12 mouse cellular contexts compared by ENCODE assay signal in the genomic region with DNA sequence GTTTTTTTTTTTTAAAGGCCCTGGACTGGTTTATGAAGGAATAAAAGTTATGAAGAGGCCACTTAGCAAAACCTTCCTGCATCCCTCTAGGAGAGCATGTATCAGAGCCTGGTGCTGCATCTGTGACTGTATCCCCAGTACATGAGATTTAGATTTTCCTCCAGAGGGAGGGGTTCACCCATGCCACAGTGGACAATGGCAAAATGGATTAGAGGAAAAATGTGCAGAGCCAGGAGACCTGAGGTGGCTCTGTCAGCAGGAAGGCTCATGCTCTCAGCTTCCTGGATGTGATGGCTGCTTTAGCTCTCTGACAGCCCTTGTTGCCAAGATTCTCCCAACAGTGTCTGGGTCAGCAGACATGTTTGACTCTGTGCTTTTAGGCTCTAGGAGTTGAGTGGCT.
DNase-seq lines count a peak whose midpoint lies in the region; ATAC-seq and TF ChIP-seq lines count a peak whose summit lies in the region.
"Had no signal": no experiment of that assay in that cellular context is flagged by ENCODE, and none has a peak within 500 bp of the region (broad histone marks: within the 10 kb centered on the region; RNA-seq: fewer than 3 reads in every experiment).

No protein-coding gene starts in this region.

- H3K36me3 ChIP-seq in heart, embryonic 13.5 days: no peaks in the 10 kb centered on the region
- H3K36me3 ChIP-seq in heart, adult 2 months (ENCODE audit: control insufficient read depth, insufficient read depth, low read length): no peaks in the 10 kb centered on the region
- no peaks in the 10 kb centered on the region for H3K36me3 ChIP-seq in embryonic facial prominence, embryonic 13.5 days
- no peaks in the 10 kb centered on the region for H3K36me3 ChIP-seq in hindbrain, embryonic 13.5 days
- H3K36me3 ChIP-seq in neural tube, embryonic 14.5 days (ENCODE audit: control insufficient read depth, insufficient read depth, low read length): no peaks in the 10 kb centered on the region
- H3K36me3 ChIP-seq: intestine, embryonic 15.5 days had no signal

- no peaks in the 10 kb centered on the region for H3K79me2 ChIP-seq in heart, adult 2 months (replicated peaks; ENCODE audit: control insufficient read depth, insufficient read depth, low read length)

- intact Hi-C loops in heart, adult 2 months (cut with DNase I): no loop called here

- H3K27ac ChIP-seq in heart, embryonic 13.5 days (replicated peaks): peak overlapping the region; percentile 63; the same call in 1 of the 2 replicates
- no peak overlapping the region for H3K27ac ChIP-seq in heart, adult 2 months
- H3K27ac ChIP-seq in embryonic facial prominence, embryonic 13.5 days: no peak overlapping the region
- H3K27ac ChIP-seq in hindbrain, embryonic 13.5 days: peak overlapping the region; percentile 89
- peak overlapping the region; percentile 73; the same call in 1 of the 2 replicates for H3K27ac ChIP-seq in neural tube, embryonic 14.5 days (ENCODE audit: low read depth, low read length)
- H3K27ac ChIP-seq: intestine, embryonic 15.5 days; stomach, postnatal 0 days had no signal

- TF ChIP-seq CTCF in heart, adult 2 months (IDR thresholded peaks at IDR 0.05): no peak

- TF ChIP-seq POLR2A in heart, adult 2 months (IDR thresholded peaks at IDR 0.05; ENCODE audit: insufficient read depth, low read depth, low read length): no peak

- H3K9me3 ChIP-seq in heart, embryonic 13.5 days: no peaks in the 10 kb centered on the region
- H3K9me3 ChIP-seq in embryonic facial prominence, embryonic 13.5 days: no peaks in the 10 kb centered on the region
- H3K9me3 ChIP-seq in hindbrain, embryonic 13.5 days: no peaks in the 10 kb centered on the region
- H3K9me3 ChIP-seq in neural tube, embryonic 14.5 days (ENCODE audit: control insufficient read depth, low read length): no peaks in the 10 kb centered on the region
- H3K9me3 ChIP-seq: intestine, embryonic 15.5 days had no signal

- H3K27me3 ChIP-seq in heart, embryonic 13.5 days (replicated peaks): no peaks in the 10 kb centered on the region
- no peaks in the 10 kb centered on the region for H3K27me3 ChIP-seq in heart, adult 2 months (ENCODE audit: control insufficient read depth, insufficient read depth, low read length)
- H3K27me3 ChIP-seq in embryonic facial prominence, embryonic 13.5 days: no peaks in the 10 kb centered on the region
- H3K27me3 ChIP-seq in hindbrain, embryonic 13.5 days: no peaks in the 10 kb centered on the region
- no peaks in the 10 kb centered on the region for H3K27me3 ChIP-seq in neural tube, embryonic 14.5 days (ENCODE audit: control insufficient read depth, insufficient read depth, low read length)
- H3K27me3 ChIP-seq: CH12.LX; intestine, embryonic 15.5 days had no signal

- no peak for TF ChIP-seq EP300 in heart, adult 2 months (IDR thresholded peaks at IDR 0.05; ENCODE audit: insufficient read depth, low read depth, low read length)

- no peak overlapping the region for H3K4me2 ChIP-seq in heart, embryonic 13.5 days
- H3K4me2 ChIP-seq in embryonic facial prominence, embryonic 13.5 days: no peak overlapping the region
- no peak overlapping the region for H3K4me2 ChIP-seq in hindbrain, embryonic 13.5 days
- no peak overlapping the region for H3K4me2 ChIP-seq in neural tube, embryonic 14.5 days (ENCODE audit: low read depth, low read length)
- H3K4me2 ChIP-seq: intestine, embryonic 15.5 days had no signal

- no peak for ATAC-seq in heart, embryonic 13.5 days (ENCODE audit: extremely low read depth, insufficient number of reproducible peaks, low FRiP score, low TSS enrichment)
- ATAC-seq in embryonic facial prominence, embryonic 13.5 days (ENCODE audit: insufficient number of reproducible peaks, insufficient read depth, low FRiP score, low TSS enrichment, low read depth): no peak
- ATAC-seq in hindbrain, embryonic 13.5 days (ENCODE audit: low FRiP score): no peak
- ATAC-seq in neural tube, embryonic 14.5 days (ENCODE audit: low read depth): no peak

- no peak overlapping the region for H3K9ac ChIP-seq in heart, embryonic 13.5 days
- no peak overlapping the region for H3K9ac ChIP-seq in heart, adult 2 months (ENCODE audit: low read depth, low read length)
- H3K9ac ChIP-seq in embryonic facial prominence, embryonic 13.5 days: 0 out of 2 replicates have a peak overlapping the region, but pooled peaks have one; percentile 4
- no peak overlapping the region for H3K9ac ChIP-seq in hindbrain, embryonic 13.5 days
- H3K9ac ChIP-seq in neural tube, embryonic 14.5 days (replicated peaks; ENCODE audit: low read depth, low read length): no peak overlapping the region
- H3K9ac ChIP-seq: intestine, embryonic 15.5 days had no signal

- H3K4me3 ChIP-seq in heart, embryonic 13.5 days: no peak overlapping the region
- no peak overlapping the region for H3K4me3 ChIP-seq in heart, adult 2 months
- no peak overlapping the region for H3K4me3 ChIP-seq in embryonic facial prominence, embryonic 13.5 days
- H3K4me3 ChIP-seq in hindbrain, embryonic 13.5 days: no peak overlapping the region
- no peak overlapping the region for H3K4me3 ChIP-seq in neural tube, embryonic 14.5 days (ENCODE audit: low read depth, low read length)
- H3K4me3 ChIP-seq: intestine, embryonic 15.5 days had no signal

- no peak for DNase-seq in heart, adult 2 months
- no peak for DNase-seq in spleen, postnatal 36 days (ENCODE audit: low spot score in 2 of 2)
- DNase-seq in frontal cortex, postnatal 14 days (ENCODE audit: low spot score in 2 of 2): no peak
- DNase-seq: adrenal gland, adult 2 months; liver had no signal

- H3K4me1 ChIP-seq in heart, embryonic 13.5 days: peaks cover 26% of the 10 kb centered on the region
- no peaks in the 10 kb centered on the region for H3K4me1 ChIP-seq in heart, adult 2 months (ENCODE audit: control insufficient read depth, insufficient read depth, low read length)
- peaks cover 16% of the 10 kb centered on the region for H3K4me1 ChIP-seq in embryonic facial prominence, embryonic 13.5 days
- H3K4me1 ChIP-seq in hindbrain, embryonic 13.5 days (replicated peaks): peaks cover 48% of the 10 kb centered on the region
- peaks cover 10% of the 10 kb centered on the region for H3K4me1 ChIP-seq in neural tube, embryonic 14.5 days (ENCODE audit: control insufficient read depth, insufficient read depth, low read length)

Comparison
In these comparisons a context has a peak if more than half of its experiments do, and no peak if none do; other contexts are left out.
1. H3K27ac ChIP-seq: peak in heart, embryonic 13.5 days (single experiment), hindbrain, embryonic 13.5 days (single experiment) and neural tube, embryonic 14.5 days (single experiment); none in heart, adult 2 months (single experiment) and embryonic facial prominence, embryonic 13.5 days (single experiment).